Mouse (Mus musculus): Measurements from ENCODE around the gene Kdf1. TPM values are rescaled to one million over a fixed set of nuclear protein-coding genes. Genes with fewer than 3 reads are reported as not detected.

Gene Kdf1
- not detected for total RNA-seq (2021)
- long read RNA-seq, experiment 1, result 0 reads
- long read RNA-seq, experiment 2, result 0 reads

DNA sequence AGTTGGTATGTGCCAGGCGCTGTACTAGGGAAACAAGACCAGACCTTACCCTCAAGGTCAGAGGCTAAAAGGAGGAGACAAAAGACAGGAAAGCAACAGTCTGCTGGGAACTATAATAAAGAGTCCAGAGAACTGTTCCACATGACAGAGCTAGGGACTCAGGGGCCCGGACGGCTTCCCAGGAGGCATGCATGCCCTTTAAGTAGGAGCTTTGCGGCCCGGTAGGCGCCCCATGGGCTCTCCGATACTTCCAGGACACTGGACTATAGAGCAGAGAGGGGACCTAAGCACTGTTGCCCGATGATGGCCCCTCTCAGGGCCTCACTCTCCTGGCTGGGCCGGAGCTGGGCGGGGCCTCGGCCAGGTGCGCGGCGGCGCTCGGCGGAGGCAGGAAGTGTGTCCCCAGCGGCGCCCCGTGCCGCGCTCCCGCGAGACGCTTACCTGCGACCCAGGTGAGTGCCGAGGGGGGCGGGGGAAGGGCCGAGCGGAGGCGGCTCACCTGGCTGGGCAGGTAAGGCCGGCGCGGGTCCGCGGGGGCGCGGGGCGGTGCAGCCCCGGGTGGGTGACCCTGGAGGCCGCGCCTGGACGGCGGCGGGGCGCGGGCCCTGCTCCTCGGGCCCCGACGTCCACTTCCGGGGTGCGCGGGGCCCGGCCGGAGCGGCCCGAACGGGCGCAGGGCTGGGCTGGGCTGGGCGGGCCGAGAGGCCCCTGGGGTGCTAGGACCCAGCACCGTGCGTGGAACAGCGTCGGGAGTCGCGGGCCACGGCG is at the start of gene Kdf1:
TSS of gene Kdf1 (plus strand) at position 363 of the 768 bp plus-strand sequence.
- DNase-seq (ENCODE audit: low spot score in 2 of 2), result no peak
- intact Hi-C loops (cut with DNase I), result no loop called here

DNA sequence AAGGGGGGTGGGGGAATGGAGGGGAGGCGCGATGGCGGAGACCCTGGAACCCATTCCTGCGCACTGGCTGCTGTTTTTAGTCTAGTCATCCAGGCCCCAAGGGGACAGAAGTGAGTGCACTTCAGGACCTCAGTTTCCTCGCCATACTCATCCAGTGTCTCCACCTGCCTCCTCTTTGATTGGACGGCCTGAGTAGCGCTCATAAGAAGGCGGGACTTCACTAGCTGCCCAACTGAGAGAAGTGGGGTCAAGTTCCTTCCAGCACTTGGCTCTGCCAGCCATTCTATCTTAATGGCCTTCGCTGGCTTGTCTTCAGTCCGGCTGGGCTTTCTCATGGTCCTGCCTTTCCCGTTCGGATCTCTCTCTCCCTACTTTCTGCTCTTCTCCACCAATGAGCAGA is 49.6 kb upstream of the Kdf1 start:
- intact Hi-C loops (cut with DNase I), result no loop called here

DNA sequence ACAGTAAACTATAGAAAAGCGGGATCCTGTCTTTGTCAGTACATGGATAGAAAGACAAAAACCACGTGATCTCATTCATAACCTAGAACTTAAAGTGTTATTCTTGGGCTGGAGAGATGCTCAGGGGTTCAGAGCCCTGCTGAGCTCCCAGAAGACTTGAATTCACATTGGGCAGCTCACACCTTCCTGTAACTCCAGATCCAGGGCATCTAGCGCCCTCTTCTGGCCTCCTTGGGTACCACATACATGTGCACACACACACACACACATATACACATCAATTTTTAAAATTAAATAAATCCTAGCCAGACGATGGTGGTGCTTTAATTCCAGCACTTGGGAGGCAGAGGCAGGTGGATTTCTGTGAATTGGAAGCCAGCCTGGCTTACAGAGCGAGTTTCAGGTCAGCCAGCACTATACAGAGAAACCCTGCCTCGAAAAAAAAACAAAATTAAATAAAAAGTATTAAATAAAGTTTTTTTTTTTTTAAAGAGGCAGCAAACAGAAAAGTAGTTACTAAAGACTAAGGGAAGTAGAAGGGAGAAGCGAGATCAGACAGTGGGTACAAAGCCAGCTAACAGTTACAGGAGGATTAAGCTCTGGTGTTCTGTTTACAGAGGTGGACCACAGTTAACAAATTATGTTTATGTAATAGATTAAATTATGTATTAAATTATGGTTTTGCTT is 47.5 kb upstream of the Kdf1 start:
- intact Hi-C loops (cut with DNase I), result no loop called here
- DNase-seq (ENCODE audit: low spot score in 2 of 2), result no peak

More for the DNA sequence above, 49.6 kb upstream of the Kdf1 start:
- DNase-seq (ENCODE audit: low spot score in 2 of 2), result no peak

DNA sequence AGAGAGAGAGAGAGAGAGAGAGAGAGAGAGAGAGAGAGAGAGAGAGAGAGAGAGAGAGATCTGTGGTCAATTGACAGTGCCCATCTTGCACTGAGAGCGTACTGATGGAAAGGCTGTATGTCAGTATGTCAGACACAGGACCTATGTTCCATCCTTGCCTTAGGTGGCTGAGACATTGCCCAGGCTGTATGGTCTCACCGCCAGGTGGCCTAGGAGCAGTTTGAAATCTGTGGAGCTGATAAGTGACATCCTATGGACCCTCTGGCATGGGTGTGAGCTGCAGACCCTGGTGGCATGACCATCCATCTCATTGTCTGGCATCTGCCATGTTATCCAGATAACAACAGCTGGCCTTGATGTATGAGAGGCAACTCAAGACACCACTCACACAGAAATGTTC is 44.9 kb upstream of the Kdf1 start:
- intact Hi-C loops (cut with DNase I), result no loop called here

DNA sequence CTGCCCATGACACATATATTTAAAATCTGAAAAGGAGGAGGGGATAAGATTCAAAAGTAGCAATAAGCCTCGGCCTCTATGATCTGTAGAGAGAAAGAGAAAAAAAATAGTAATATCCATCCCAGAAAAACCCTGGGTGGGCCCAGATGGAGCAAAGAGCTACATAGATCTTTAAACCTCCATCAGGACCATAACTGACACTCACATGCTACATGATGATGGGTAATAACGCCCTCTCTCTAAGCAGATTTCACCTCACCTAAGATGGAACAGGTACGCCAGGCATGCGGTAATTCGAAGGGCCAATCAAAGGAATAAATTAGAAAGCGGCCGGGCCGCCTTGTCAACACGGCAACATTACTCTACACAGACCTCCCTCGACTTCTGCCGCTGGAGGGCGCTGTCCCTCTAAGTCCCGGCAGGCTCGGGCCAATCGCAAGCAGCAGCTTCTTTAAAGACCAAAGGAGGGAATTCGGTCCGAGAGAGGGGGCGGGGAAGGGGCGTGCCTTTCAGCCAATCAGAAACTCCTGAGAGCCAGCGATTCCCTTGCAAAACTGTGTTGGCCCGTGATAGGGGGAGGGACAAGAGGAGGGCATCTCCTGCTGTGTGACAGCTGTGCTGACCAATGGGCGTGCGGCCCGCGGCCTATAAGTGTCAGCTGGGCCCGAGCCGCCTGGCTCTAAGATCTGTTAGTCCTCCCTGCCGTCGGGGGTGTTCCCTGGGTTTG is 39.1 kb upstream of the Kdf1 start, which contains the start of gene Tent5b:
TSS of gene Tent5b (plus strand) at position 675 of the 727 bp plus-strand sequence.
- peak; percentile 96 to 99 for DNase-seq (ENCODE audit: low spot score in 2 of 2)
- intact Hi-C loops (cut with DNase I), result no loop called here

More for the DNA sequence above, 44.9 kb upstream of the Kdf1 start:
- DNase-seq (ENCODE audit: low spot score in 2 of 2), result no peak

DNA sequence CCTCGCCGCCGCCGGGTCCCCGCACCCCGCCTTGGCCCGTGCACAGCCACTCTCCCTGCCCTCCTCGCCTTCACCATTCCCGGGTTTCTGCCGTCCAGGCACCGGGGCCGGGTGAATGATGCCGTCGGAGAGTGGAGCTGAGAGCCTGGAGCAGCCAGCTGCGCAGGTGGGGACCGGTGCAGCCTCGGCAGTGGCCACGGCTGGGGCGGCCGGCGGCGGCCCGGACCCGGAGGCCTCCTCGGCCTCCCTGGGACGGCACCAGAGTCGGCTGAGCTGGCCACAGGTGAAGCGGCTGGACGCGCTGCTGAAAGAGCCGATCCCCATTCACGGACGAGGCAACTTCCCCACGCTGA is 38.6 kb upstream of the Kdf1 start:
- intact Hi-C loops (cut with DNase I), result no loop called here
- DNase-seq (ENCODE audit: low spot score in 2 of 2), result no peak

DNA sequence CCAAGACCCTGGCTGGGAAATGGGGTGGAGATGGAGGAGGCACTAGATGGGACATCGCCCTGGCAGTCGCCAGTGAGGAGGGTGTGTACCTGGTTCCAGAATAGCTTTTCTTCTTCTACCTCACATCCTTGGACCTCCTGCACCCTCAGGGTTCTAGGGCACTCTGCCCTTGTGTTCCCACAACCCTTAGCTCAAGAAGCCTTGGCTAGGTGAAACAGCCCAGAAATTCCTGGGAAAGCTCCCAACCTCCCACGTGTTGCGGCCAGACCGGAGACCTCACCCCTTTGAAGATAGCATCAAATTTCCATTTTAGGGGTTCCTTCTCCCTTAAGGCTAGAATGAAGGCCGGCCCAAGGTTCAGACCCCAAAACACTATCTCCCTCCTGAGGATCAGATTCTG is 38.0 kb upstream of the Kdf1 start:
- DNase-seq (ENCODE audit: low spot score in 2 of 2), result no peak
- intact Hi-C loops (cut with DNase I), result no loop called here

DNA sequence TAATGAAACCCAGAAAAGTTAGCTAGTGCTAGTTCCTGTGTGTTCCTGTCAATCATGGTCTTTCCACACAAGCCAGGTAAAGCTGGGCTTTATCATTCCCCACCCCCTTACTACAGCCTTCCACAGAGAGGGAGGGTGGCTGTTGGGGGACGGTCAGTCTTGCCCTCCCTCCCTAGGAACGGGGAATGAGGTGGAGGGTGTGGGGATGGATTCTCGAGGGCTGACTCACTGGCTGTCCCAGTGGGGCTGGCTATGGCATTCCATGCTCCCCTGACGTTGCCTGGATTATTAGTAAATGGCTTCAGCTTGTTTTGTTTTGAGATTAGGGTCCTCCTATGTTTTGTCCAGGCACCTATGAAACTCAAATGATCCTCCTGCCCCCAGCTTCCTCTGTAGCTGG is 37.3 kb upstream of the Kdf1 start:
- intact Hi-C loops (cut with DNase I), result no loop called here
- DNase-seq (ENCODE audit: low spot score in 2 of 2), result no peak

DNA sequence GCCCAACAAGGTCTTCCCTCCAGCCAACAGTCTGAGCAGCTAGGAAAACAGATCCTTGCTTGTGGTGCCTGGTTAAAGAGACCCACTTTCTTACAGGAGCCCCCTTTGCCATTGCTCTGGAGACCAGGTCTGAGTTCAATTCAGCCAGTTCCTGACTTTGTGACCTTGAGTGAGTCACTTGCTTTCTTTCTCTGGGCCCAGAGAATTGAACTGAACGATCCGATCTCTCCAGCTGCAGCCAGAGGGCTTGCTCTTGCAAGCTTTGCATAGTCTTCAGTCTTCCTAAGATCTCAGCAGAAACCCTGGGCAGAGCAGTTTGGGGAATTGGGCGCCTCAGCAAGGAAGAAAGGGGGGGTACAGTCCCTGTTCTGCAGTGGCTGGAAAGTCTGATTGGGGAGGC is 36.3 kb upstream of the Kdf1 start:
- intact Hi-C loops (cut with DNase I), result no loop called here
- no peak for DNase-seq (ENCODE audit: low spot score in 2 of 2)

DNA sequence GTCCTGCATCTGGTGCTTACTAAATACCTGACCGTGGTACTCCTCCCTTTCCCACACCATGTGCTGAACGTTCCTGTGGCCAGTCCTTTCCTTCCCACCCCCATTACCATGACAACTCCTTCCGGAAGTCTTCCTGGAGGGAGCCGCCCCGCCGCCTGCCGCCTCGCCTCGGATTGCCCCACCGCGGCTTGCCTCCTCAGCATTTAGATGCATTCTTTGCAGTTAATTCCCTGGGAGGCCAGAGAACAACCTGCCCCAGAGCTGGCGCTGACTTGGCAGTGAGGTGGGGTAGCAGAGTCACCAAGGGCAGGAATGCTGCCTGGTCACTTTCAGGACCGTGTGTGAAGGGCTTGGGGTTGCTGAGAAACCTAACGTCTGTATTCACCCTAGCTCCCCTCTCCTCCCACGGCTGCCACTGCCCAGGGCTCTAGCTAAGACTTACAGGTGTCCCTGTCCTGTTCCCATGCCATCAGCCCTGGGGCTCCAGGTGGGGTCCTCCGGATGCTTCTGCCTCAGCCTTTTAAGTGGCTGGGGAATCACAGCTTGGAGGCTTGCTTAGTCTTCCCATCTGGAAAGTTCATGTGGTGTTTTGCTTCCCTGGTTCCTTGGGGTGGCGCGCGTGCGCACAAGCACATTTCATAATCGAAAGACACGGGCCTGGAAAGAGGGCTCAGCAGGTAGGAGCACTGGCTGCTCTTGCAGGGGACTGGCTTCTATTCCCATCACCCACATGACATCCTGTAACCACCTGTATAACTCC is 34.3 kb upstream of the Kdf1 start:
- no peak for DNase-seq (ENCODE audit: low spot score in 2 of 2)
- intact Hi-C loops (cut with DNase I), result no loop called here

DNA sequence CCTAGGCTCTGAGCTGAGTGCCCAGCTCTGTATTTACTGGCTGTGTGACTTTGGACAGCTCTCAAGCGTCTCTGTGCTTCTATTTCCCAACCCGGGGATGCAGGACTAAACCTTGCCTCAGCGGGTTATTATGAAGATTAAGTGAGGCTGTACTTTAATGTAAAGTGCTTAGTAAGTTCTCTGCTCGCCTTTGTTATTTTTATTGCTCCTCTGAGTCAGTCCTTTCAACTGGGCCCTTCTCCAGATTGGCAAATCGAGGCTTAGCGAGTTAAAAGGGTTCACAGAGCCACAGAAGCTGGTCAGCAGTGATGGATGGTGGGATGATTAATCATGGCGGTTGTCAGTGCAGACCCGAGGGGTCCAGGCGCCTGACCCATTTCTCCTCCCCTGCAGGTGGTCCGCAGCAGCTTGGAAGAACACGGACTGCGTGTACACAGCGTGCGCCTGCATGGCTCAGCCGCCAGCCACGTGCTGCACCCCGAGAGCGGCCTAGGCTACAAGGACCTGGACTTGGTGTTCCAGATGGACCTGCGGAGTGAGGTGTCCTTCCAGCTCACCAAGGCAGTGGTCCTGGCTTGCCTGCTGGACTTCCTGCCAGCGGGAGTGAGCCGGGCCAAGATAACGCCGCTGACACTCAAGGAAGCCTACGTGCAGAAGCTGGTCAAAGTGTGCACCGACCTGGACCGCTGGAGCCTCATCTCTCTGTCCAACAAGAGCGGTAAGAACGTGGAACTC is 32.9 kb upstream of the Kdf1 start:
- no peak for DNase-seq (ENCODE audit: low spot score in 2 of 2)
- intact Hi-C loops (cut with DNase I), result no loop called here

DNA sequence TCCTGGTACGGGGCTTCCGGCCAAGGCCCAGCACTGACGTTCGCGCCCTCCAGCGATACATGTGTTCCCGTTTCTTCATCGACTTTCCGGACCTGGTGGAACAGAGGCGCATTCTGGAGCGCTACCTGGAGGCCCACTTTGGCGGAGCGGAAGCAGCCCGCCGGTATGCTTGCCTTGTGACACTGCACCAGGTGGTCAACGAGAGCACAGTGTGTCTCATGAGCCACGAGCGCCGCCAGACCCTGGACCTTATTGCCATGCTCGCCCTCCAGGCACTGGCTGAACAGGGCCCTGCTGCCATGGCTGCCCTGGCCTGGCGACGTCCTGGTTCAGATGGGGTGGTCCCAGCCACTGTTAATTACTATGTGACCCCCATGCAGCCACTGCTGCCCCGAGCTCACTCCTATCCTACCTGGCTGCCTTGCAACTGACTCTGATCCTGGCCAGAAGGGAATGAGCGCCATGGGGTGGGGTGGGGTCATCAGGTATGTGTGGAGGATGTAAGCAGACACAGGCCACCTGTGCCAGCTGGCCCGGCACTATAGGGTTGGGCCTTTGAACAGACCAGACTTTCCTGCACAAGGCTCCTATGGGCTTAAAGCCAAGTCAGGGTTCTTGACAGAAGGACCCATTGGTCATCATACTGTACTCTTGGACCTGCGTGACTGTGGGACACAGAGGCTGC is 31.9 kb upstream of the Kdf1 start:
- DNase-seq (ENCODE audit: low spot score in 2 of 2), result no peak
- intact Hi-C loops (cut with DNase I), result no loop called here

DNA sequence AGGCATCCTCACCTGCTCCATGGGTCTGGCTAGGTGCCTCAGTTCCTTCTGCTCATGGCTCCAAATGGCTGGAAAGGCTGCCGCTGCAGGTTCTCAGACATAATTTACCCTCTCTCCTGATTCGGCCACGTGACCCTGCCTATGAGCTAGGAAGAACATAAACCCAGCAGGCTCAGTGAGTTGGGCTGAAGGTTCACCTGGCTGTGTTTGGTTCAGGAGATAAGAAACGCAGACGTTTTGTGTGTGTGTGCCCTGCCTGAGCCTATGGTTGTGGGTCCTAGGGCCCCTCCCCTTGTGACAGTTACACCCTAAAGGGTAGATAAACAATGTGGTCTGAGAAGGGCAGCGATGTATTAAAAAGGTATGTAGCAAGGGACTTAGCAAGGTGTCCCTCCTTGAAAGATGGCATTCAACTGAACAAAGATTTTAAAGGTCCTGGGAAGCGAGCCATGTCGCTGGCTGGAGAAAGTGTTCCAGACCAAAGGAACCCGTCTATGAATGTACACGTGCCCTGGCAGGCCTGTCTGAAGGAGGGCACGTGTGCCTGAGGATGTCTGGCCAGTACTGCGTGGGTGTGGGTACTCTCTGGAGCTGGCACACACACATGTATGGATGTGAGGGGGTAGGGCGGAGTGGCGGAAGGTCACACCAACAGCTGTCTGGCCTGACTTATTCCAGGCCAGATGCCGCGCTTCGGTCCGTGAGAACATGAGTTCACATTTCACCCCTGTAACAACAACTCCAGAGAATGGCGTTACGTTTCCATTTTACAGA is 30.0 kb upstream of the Kdf1 start:
- intact Hi-C loops (cut with DNase I), result no loop called here
- DNase-seq (ENCODE audit: low spot score in 2 of 2), result no peak

DNA sequence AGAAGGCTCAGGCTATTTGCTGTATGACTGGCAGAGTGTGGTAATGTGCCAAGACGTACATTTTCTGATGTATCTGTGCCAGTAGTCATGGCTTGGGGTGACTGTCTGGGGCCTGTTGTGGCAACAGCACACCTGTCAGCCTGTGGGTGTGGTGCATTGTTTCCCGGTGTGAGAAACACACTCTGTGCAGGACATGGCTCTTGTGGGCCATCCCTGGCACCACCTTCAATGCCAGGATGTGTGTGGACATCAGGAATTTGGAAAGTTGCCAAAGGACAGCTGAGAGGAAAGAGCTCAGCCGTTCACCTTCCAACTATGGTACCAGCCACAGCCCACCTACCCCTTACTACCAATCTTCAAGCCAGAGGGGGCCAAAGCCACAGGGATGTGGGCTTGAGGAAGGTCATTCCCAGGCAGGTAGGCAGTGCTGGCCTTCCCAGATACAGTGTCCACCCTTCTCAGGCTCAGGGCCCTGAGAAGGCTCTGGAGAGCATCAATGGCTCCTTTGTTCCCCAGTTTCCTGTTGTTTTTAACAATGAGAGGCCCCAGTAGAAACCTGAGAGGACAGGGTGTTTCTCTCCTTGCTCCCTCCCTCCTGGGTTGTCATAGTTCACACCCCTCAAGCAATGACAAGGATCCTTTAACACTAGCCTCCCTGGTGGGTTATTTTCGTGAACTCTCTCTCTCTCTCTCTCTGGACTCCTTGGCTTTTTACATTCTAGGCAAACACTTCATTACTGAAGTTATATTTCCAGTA is 29.1 kb upstream of the Kdf1 start:
- DNase-seq (ENCODE audit: low spot score in 2 of 2), result no peak
- intact Hi-C loops (cut with DNase I), result no loop called here

DNA sequence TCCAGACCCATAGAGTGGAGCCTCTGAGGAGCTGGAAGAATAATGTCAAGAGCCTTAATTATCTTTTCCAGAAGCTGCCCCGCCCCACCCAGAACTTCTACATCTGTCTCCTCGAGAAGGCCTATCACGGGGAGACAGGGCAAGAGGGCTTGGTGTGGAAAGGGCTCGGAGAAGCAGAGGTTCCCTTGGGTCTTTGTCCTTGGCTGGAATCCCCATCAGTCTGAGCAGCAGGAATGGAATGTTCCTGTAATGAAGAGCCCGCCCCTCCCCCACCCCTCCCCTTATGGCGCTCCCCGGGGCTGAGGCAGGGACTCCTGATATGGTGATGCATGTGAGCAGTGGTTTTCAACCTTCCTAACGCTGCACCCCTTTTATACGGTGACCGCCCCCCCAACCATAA is 27.0 kb upstream of the Kdf1 start:
- intact Hi-C loops (cut with DNase I), result no loop called here

DNA sequence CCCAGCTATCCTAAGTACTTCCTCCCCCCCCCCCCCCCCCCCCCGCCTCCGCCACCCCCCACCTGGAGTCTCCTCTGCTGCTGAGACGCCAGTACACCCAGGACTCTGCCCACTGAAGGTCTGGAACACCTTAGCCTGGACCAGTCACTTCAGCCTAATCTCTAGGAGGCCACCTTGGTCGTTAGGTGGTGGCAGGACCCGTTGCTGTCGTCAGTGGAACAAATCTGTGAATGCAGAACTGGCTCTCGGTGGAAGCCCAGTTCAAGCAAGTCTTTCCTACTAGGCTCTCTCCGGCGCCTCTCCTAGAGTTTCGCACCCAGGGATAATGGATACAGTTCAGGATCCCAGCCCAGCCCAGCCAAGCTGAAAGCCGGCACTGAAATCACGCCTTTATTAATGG is 24.9 kb upstream of the Kdf1 start:
- no peak for DNase-seq (ENCODE audit: low spot score in 2 of 2)
- intact Hi-C loops (cut with DNase I), result no loop called here

More for the DNA sequence above, 27.0 kb upstream of the Kdf1 start:
- DNase-seq (ENCODE audit: low spot score in 2 of 2), result no peak

DNA sequence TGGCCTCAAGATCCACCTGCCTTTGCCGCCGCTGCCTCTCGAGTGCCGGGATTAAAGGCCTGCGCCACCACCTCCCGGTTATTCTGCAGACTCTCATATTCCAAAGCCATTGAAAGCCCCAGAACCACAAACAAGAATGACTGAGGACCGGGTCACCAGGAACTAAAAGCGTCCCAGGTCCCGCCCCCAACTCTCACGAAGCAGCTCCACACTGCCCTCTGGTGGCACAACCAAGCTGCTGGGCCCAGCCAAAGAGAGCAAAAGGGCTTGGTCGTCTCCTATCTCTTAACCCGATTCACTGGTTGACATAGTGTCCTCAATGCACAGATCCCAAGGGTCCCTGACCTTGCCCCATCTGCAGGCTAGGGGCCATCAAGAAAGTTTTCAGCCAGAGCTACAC is 24.3 kb upstream of the Kdf1 start:
- intact Hi-C loops (cut with DNase I), result no loop called here
- DNase-seq (ENCODE audit: low spot score in 2 of 2), result peak; percentile 77 to 82
